Mouse (Mus musculus) megakaryocyte progenitor cell, adult 5-6 weeks (primary cell): ENCODE data around the gene Ubp1. TPM values are rescaled to one million over a fixed set of nuclear protein-coding genes. Genes with fewer than 3 reads are reported as not detected.

Experiments
- ATAC-seq: replicated peaks from 2 replicates; pipeline ENCODE4 v1.8.0; 2016; ENCODE audit warnings: mild to moderate bottlenecking, moderate TSS enrichment, inconsistent platforms; ENCODE audit not compliant: poor library complexity
- total RNA-seq, 2 experiments: library from RNA; stranded (forward) in 1 of 2; stranded (reverse) in 1 of 2; fragments of 157-497, 149-512 nt in 1 of 2; fragments of 200-1000 nt in 1 of 2; gene quantifications; 2 replicates each; pipeline versions ENCODE4 v1.2.3 to v1.2.4; 2015 to 2017

Ubp1 gene
- total RNA-seq, 2 experiments from 2014 or later: 48.6 to 60.7 TPM

- ATAC-seq: peak; percentile 91
Measured at GRCm38 (mm10) chr9:113968967-113969366, 38.2 kb downstream of the Ubp1 start.

DNA sequence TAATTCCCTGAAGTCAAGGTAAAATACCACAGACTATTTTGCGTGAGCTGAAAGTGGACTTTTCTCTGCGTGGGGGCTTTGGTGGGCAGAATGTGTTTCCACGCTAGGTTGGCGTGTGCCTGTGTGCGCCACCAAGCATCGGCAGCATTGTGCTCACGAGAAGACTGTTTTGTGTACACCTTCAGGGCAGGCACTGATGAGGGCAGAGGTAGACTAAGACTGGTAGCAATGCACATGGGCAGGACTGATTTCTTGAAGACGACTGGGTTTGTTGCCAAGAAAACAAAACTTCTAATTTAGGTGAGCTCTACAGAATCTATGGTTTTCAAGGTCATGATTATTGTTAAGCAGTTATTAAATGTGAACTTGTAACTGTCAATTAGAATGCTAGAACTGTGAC, 38.7 kb downstream of the Ubp1 start:
- peak; percentile 23; the same call in 1 of the 2 replicates for ATAC-seq

- peak; percentile 44 for ATAC-seq
Measured at GRCm38 (mm10) chr9:113970041-113970440, 39.3 kb downstream of the Ubp1 start.

DNA sequence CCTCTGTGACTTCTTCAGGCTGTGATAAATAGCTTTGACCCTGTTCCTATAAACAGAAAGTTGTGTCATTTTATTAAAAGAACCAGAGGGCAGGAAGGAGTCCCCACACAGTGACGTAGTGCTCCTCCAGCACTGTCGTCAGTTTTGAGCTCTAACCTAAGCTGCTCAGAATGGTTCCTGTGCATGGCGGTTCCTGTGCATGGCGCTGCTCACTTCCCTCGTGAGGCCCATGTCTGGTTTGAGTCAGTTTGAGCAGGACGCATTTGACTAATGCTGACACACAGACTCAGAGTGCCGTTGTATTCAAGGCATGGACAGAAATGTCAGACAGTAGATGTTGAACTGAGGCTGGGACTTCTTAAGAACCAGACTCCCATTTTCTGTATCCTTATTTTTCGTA, 40.9 kb downstream of the Ubp1 start:
- no peak for ATAC-seq

DNA sequence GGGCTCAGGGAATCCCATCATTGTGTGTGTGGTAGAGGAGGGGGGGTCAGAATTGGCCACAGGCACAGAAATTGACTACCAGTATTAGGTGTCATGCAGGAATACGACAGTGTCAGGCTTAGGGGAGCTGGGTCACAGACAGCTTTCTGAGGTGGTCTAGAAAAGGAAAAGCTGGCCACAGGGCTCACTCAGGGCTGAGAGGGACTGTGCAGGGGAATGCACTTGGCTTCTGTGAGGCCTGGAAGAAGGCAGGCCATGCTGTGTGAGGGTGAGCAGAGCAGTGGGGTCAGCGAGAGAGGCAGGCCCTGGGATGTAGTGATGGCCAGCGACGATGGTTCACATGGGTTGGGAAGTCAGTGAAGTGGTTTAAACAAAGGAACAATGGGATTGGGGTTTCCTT, 43.1 kb downstream of the Ubp1 start:
- ATAC-seq: no peak

GRCm38 (mm10) chr9:113974945-113975344, 44.2 kb downstream of the Ubp1 start:
- ATAC-seq: no peak

DNA sequence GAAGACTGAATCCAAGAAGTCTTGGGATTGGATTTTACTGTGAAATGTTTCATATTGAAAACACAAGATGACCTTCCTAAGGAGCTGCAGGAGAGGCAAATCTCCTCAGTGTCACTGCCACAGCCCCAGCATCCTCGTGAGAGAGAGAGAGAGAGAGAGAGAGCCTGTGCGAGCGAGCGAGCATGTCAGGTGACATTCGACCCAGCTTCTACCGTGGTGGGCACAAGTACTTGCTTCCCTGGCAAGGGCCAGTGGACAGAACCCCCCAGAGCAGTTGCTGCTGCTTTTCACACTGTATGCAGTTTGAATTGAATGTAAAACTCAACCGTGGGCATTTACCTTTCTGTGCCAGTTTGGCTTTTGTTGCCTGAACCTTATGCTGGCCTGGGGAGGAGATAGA, 44.7 kb downstream of the Ubp1 start:
- ATAC-seq: no peak

GRCm38 (mm10) chr9:113976264-113976663, 45.5 kb downstream of the Ubp1 start:
- ATAC-seq: no peak

GRCm38 (mm10) chr9:113977225-113977840, 46.6 kb downstream of the Ubp1 start:
- no peak for ATAC-seq

DNA sequence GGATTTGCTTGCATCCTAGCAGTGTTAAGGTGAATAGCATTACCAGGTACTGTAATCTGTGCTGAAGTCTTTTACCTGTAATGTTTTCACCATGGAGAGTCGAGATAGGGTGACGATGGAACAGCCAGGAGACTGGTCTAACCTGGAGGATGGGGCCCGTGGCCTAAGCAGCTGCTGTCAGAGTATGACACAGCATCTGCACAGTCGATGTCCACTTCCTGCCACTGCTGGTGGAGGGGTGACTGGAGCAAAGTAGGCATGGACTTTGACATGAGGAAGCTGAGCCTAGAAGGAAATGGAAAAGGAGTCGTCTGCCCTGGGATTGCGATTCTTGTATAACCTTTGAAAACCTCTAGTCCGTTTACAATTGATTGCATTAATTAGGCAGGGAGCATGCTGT, 47.9 kb downstream of the Ubp1 start:
- ATAC-seq: no peak

DNA sequence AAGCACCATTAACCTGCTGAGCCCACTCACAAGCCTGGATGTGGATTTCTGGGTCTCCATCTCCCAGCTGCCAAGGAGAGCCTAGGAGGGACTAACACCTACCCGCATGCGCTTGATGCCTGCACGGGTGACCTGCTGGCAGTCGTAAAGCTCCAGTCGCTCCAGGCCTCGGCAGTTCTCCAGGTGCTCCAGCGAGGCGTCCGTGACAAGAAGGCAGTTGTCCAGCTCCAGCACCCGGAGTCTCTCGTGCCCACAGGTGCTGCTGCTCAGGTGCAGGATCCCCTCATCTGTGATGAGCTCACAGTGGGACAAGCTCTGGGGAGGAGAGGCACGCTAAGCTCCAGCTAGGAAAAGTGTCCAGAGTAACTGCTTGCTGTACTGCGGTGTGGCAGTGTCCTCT, 48.6 kb downstream of the Ubp1 start:
- no peak for ATAC-seq

- peak; percentile 66 for ATAC-seq
Measured at GRCm38 (mm10) chr9:113981099-113981880, 50.6 kb downstream of the Ubp1 start.

GRCm38 (mm10) chr9:113982451-113982850, 51.7 kb downstream of the Ubp1 start:
- no peak for ATAC-seq

GRCm38 (mm10) chr9:113982883-113983670, 52.3 kb downstream of the Ubp1 start:
- peak; percentile 38 for ATAC-seq

- no peak for ATAC-seq
Measured at GRCm38 (mm10) chr9:113984946-113985620, 54.3 kb downstream of the Ubp1 start.

DNA sequence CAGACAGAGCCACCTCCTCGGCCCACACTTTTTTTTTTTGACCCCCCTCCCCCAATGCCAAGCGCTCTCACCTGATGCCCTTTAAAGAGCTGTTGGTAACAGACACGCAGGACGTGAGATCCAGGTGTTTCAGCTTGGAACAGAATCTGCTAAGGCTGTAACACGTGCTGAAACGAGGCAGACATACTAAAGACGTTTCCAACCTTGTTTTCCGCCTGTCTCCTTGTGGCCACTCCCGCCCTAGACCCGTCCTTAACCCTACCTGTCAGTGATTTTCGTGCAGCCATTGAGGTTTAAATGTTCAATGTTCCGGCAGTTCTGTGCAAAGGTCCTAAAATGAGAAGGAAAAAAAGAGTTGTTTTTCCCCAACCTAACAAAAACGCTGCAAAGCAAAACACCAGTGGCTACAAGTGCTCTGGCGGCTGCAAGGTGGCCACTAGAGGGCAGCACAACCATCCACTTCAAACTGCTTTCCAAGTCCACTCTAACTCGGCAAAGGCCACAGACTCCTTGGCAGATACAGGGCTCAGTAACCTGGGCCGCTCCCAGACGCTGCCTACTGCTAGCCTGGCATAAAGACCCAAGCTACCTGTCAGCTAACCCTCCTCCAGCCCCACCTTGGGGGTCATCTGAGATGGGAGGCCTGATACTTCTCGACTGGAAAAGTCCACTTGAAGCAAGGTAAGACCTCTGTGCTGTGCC, 60.0 kb downstream of the Ubp1 start:
- ATAC-seq: peak; percentile 95

DNA sequence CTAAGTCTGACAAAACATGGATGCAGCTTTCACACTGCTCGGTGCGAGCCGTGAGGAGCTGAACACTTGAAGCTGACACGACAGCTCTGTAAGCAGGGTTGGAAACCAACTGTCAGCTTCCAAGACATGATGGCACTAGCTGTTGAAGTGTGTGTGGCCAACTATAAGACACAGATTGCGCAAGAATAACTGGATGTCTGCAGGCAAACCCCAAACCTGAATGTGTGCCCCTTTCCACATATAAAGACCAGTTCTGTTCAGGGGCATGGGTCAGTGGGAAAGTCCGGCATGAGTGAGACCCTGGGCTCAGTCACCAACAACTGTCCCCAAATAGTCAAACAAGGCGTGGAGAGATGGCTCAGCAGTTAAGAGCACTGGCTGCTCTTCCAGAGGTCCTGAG, 62.1 kb downstream of the Ubp1 start:
- no peak for ATAC-seq

DNA sequence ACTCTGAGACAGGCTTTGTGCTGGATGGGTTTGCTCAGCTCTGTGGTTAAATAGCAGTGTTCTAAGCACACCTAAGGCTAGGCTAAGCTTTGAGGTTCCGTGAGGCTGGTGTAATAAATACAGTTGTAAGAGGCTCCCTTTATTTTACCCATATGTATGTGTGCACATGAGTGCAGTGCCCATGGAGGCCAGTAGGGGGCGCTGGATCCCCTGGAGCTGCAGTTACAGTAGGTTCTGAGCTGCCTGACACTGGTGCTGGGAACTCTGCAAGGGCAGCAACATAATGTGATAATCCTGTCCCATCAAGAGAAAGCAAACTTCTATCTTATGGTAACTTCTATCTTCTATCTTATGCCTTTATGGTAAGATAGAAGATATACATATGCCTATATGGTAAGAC, 67.6 kb downstream of the Ubp1 start:
- 0 out of 2 replicates have a peak, but pooled peaks have one; percentile 31 for ATAC-seq

- no peak for ATAC-seq
Measured at GRCm38 (mm10) chr9:114006801-114007200, 76.1 kb downstream of the Ubp1 start.

GRCm38 (mm10) chr9:114007850-114008350, 77.2 kb downstream of the Ubp1 start:
- ATAC-seq: no peak
